In genomic region chr9:41475326-41475725, GRCm38 (mm10) we compare ENCODE assay signal across 8 mouse cellular contexts.
DNase-seq lines count a peak whose midpoint lies in the region; ATAC-seq and TF ChIP-seq lines count a peak whose summit lies in the region.

No protein-coding gene starts in this region.

- peak overlapping the region; percentile 97 for H3K27ac ChIP-seq in gastrocnemius, adult 2 months
- peak overlapping the region; percentile 78 for H3K27ac ChIP-seq in forebrain, embryonic 14.5 days (ENCODE audit: low read depth, low read length)
- 0 out of 2 replicates have a peak overlapping the region, but pooled peaks have one; percentile 39 for H3K27ac ChIP-seq in intestine, embryonic 14.5 days (ENCODE audit: low read depth)
- H3K27ac ChIP-seq in midbrain, embryonic 16.5 days (ENCODE audit: low read length) = peak overlapping the region; percentile 72; the same call in 1 of the 2 replicates
- no peak overlapping the region for H3K27ac ChIP-seq in liver, embryonic 11.5 days (ENCODE audit: low read depth, low read length)
- no peak overlapping the region for H3K27ac ChIP-seq in thymus, adult 2 months (ENCODE audit: control insufficient read depth, insufficient read depth, low read length)

- H3K9ac ChIP-seq in forebrain, embryonic 14.5 days (ENCODE audit: low read length) = peak overlapping the region; percentile 67
- peak overlapping the region; percentile 14; the same call in 1 of the 2 replicates for H3K9ac ChIP-seq in intestine, embryonic 14.5 days (ENCODE audit: low read length)
- H3K9ac ChIP-seq in midbrain, embryonic 16.5 days (ENCODE audit: low read depth, low read length) = no peak overlapping the region
- no peak overlapping the region for H3K9ac ChIP-seq in liver, embryonic 11.5 days (ENCODE audit: low read depth, low read length)

- intact Hi-C loops in gastrocnemius, adult 2 months (cut with DNase I) = no loop called here
- intact Hi-C loops in gastrocnemius, postnatal 36 days (cut with DNase I) = loop anchor here (2.0 to 10.0 kb wide), 2 partner anchors 249 to 475 kb away; no protein-coding TSS in a partner anchor

- no peak for TF ChIP-seq CTCF in gastrocnemius, adult 2 months (IDR thresholded peaks at IDR 0.05)
- no peak for TF ChIP-seq CTCF in thymus, adult 2 months (IDR thresholded peaks at IDR 0.05; ENCODE audit: borderline replicate concordance, control insufficient read depth, extremely low read depth, insufficient read depth, low read length, poor library complexity)

- no peak for TF ChIP-seq POLR2A in thymus, adult 2 months (IDR thresholded peaks at IDR 0.05; ENCODE audit: control insufficient read depth, extremely low read depth, insufficient read depth, low read length, poor library complexity)

- peaks cover 21% of the 10 kb centered on the region for H3K4me1 ChIP-seq in forebrain, embryonic 14.5 days (ENCODE audit: control insufficient read depth, insufficient read depth, low read length)
- H3K4me1 ChIP-seq in intestine, embryonic 14.5 days (replicated peaks; ENCODE audit: control insufficient read depth, insufficient read depth, low read length) = peaks cover 5% of the 10 kb centered on the region; the same call in 1 of the 2 replicates
- H3K4me1 ChIP-seq in midbrain, embryonic 16.5 days (ENCODE audit: control insufficient read depth, insufficient read depth, low read length) = peaks cover 18% of the 10 kb centered on the region
- 0 out of 2 replicates have a peak, but pooled peaks cover 3% of the 10 kb centered on the region for H3K4me1 ChIP-seq in liver, embryonic 11.5 days (replicated peaks; ENCODE audit: control insufficient read depth, insufficient read depth, low read length)
- no peaks in the 10 kb centered on the region for H3K4me1 ChIP-seq in thymus, adult 2 months (replicated peaks; ENCODE audit: control insufficient read depth, insufficient read depth, low read length)

- 57% methylated on average over 8 of the region's 8 CpGs for WGBS in forebrain, embryonic 14.5 days
- WGBS in intestine, embryonic 14.5 days = 80% methylated on average over 8 of the region's 8 CpGs
- 71% methylated on average over 8 of the region's 8 CpGs for WGBS in midbrain, embryonic 16.5 days
- WGBS in liver, embryonic 11.5 days = 80% methylated on average over 8 of the region's 8 CpGs
- WGBS in thymus, adult 2 months = 86% methylated on average over 8 of the region's 8 CpGs

- no peaks in the 10 kb centered on the region for H3K36me3 ChIP-seq in forebrain, embryonic 14.5 days (ENCODE audit: control insufficient read depth, insufficient read depth, low read length)
- no peaks in the 10 kb centered on the region for H3K36me3 ChIP-seq in intestine, embryonic 14.5 days (ENCODE audit: control insufficient read depth, insufficient read depth, low read length)
- no peaks in the 10 kb centered on the region for H3K36me3 ChIP-seq in midbrain, embryonic 16.5 days (ENCODE audit: control insufficient read depth, insufficient read depth, low read length)
- H3K36me3 ChIP-seq in liver, embryonic 11.5 days (ENCODE audit: control insufficient read depth, insufficient read depth, low read length) = no peaks in the 10 kb centered on the region
- H3K36me3 ChIP-seq in thymus, adult 2 months (ENCODE audit: control insufficient read depth, insufficient read depth, low read length) = no peaks in the 10 kb centered on the region

- ATAC-seq in forebrain, embryonic 14.5 days = 0 out of 2 replicates have a peak, but pooled peaks have one; percentile 8
- no peak for ATAC-seq in intestine, embryonic 14.5 days (replicated peaks; ENCODE audit: low FRiP score, low TSS enrichment, low read depth)
- no peak for ATAC-seq in midbrain, embryonic 16.5 days
- ATAC-seq in liver, embryonic 11.5 days (replicated peaks; ENCODE audit: low FRiP score) = no peak

- peak overlapping the region; percentile 71 for H3K4me3 ChIP-seq in gastrocnemius, adult 2 months
- H3K4me3 ChIP-seq in forebrain, embryonic 14.5 days (ENCODE audit: low read depth, low read length) = peak overlapping the region; percentile 20
- H3K4me3 ChIP-seq in intestine, embryonic 14.5 days (ENCODE audit: low read depth, low read length) = no peak overlapping the region
- no peak overlapping the region for H3K4me3 ChIP-seq in midbrain, embryonic 16.5 days (ENCODE audit: low read depth, low read length)
- no peak overlapping the region for H3K4me3 ChIP-seq in liver, embryonic 11.5 days (ENCODE audit: low read depth, low read length)
- no peak overlapping the region for H3K4me3 ChIP-seq in thymus, adult 2 months (ENCODE audit: control insufficient read depth, insufficient read depth, low read length)

- peak; percentile 46 for DNase-seq in gastrocnemius, adult 2 months
- DNase-seq in gastrocnemius, postnatal 36 days = no peak
- DNase-seq in forebrain, embryonic 14.5 days (ENCODE audit: low spot score) = no peak
- DNase-seq in intestine, embryonic 14.5 days (ENCODE audit: low spot score) = no peak
- DNase-seq in cerebellum, postnatal 36 days = no peak
- no peak for DNase-seq in liver, embryonic 11.5 days (ENCODE audit: low spot score)
- no peak for DNase-seq in thymus, adult 2 months

- peak overlapping the region; percentile 51 for H3K4me2 ChIP-seq in forebrain, embryonic 14.5 days (ENCODE audit: low read length)
- H3K4me2 ChIP-seq in intestine, embryonic 14.5 days (ENCODE audit: low read length) = peak overlapping the region; percentile 34
- H3K4me2 ChIP-seq in midbrain, embryonic 16.5 days (ENCODE audit: low read length) = peak overlapping the region; percentile 38
- no peak overlapping the region for H3K4me2 ChIP-seq in liver, embryonic 11.5 days

- no peaks in the 10 kb centered on the region for H3K9me3 ChIP-seq in forebrain, embryonic 14.5 days (replicated peaks; ENCODE audit: control insufficient read depth, low read length)
- no peaks in the 10 kb centered on the region for H3K9me3 ChIP-seq in intestine, embryonic 14.5 days (ENCODE audit: control insufficient read depth, low read length)
- H3K9me3 ChIP-seq in midbrain, embryonic 16.5 days (replicated peaks; ENCODE audit: control insufficient read depth, low read length, poor library complexity, severe bottlenecking) = no peaks in the 10 kb centered on the region
- no peaks in the 10 kb centered on the region for H3K9me3 ChIP-seq in liver, embryonic 11.5 days (ENCODE audit: control insufficient read depth, low read length)

- H3K27me3 ChIP-seq in forebrain, embryonic 14.5 days (replicated peaks; ENCODE audit: control insufficient read depth, insufficient read depth, low read length) = no peaks in the 10 kb centered on the region
- H3K27me3 ChIP-seq in intestine, embryonic 14.5 days (replicated peaks; ENCODE audit: control insufficient read depth, insufficient read depth, low read length) = no peaks in the 10 kb centered on the region
- H3K27me3 ChIP-seq in midbrain, embryonic 16.5 days (ENCODE audit: control insufficient read depth, insufficient read depth, low read depth, low read length) = no peaks in the 10 kb centered on the region
- H3K27me3 ChIP-seq in liver, embryonic 11.5 days (replicated peaks; ENCODE audit: control insufficient read depth, insufficient read depth, low read length) = no peaks in the 10 kb centered on the region
- H3K27me3 ChIP-seq in thymus, adult 2 months (ENCODE audit: control insufficient read depth, insufficient read depth, low read length) = no peaks in the 10 kb centered on the region

Comparison
In these comparisons a context has a peak if more than half of its experiments do, and no peak if none do; other contexts are left out.
1. H3K27ac ChIP-seq: peak in gastrocnemius, adult 2 months (single experiment), forebrain, embryonic 14.5 days (single experiment), intestine, embryonic 14.5 days (single experiment) and midbrain, embryonic 16.5 days (single experiment); none in liver, embryonic 11.5 days (single experiment) and thymus, adult 2 months (single experiment).
2. H3K4me3 ChIP-seq: peak in gastrocnemius, adult 2 months (single experiment) and forebrain, embryonic 14.5 days (single experiment); none in intestine, embryonic 14.5 days (single experiment), midbrain, embryonic 16.5 days (single experiment), liver, embryonic 11.5 days (single experiment) and thymus, adult 2 months (single experiment).
3. H3K9ac ChIP-seq: peak in forebrain, embryonic 14.5 days (single experiment) and intestine, embryonic 14.5 days (single experiment); none in midbrain, embryonic 16.5 days (single experiment) and liver, embryonic 11.5 days (single experiment).